Mouse (Mus musculus) heart, postnatal 0 days (tissue): ENCODE measurements around the gene Prox1. TPM values are rescaled to one million over a fixed set of nuclear protein-coding genes. Genes with fewer than 3 reads are reported as not detected.

Source experiments
- ATAC-seq: fragments of 200-750 bp; cut with Nextera tagmentation; 2 replicates; pipeline ENCODE4 v1.8.0; 2017; ENCODE audit warnings: low read depth, moderate number of reproducible peaks, moderate library complexity; ENCODE audit not compliant: insufficient read depth
- DNase-seq: peaks from one replicate; pipeline ENCODE4 v3.0.0-alpha.2; 2016; ENCODE audit warnings: low spot score
- H3K27ac ChIP-seq: fragments of 300-500 bp; sonication (generic); 2 replicates; pipeline ENCODE4 v1.5.1; 2014; ENCODE audit warnings: low read depth, mild to moderate bottlenecking
- H3K27me3 ChIP-seq: fragments of 300-500 bp; sonication (generic); 2 replicates; pipeline ENCODE4 v1.6.1; 2014; ENCODE audit warnings: low read length, mixed read lengths; ENCODE audit not compliant: control insufficient read depth, insufficient read depth
- H3K36me3 ChIP-seq: fragments of 300-500 bp; sonication (generic); replicated peaks from 2 replicates; pipeline ENCODE4 v1.6.1; 2014; ENCODE audit warnings: low read length, mixed read lengths; ENCODE audit not compliant: control insufficient read depth, insufficient read depth
- H3K4me1 ChIP-seq: fragments of 300-500 bp; sonication (generic); 2 replicates; pipeline ENCODE4 v1.6.1; 2014; ENCODE audit warnings: antibody characterized with exemption; ENCODE audit not compliant: control insufficient read depth, insufficient read depth
- H3K4me2 ChIP-seq: fragments of 300-500 bp; sonication (generic); 2 replicates; pipeline ENCODE4 v1.6.1; 2014; ENCODE audit warnings: low read depth, mild to moderate bottlenecking, low read length, moderate library complexity
- H3K4me3 ChIP-seq: fragments of 300-500 bp; sonication (generic); 2 replicates; pipeline ENCODE4 v1.5.1; 2014; ENCODE audit warnings: low read depth, low read length
- H3K9ac ChIP-seq: fragments of 300-500 bp; sonication (generic); replicated peaks from 2 replicates; pipeline ENCODE4 v1.6.1; 2014; ENCODE audit warnings: low read depth, low read length, mixed read lengths
- H3K9me3 ChIP-seq: fragments of 300-500 bp; sonication (generic); replicated peaks from 2 replicates; pipeline ENCODE4 v1.6.1; 2016; ENCODE audit warnings: low read length; ENCODE audit not compliant: control insufficient read depth
- CTCF ChIP-seq: IDR thresholded peaks from 2 replicates; pipeline ENCODE4 v1.5.1; 2016; ENCODE audit warnings: antibody characterized with exemption, control low read depth, low read depth
- EP300 ChIP-seq: IDR thresholded peaks from 2 replicates; pipeline ENCODE4 v1.6.1; 2016; ENCODE audit warnings: antibody characterized with exemption, low read depth
- WGBS: fragments of 180-500 bp; shearing (Covaris S2); extraction: QIAGEN DNeasy Blood & Tissue Kit; methylation state at CpG from one replicate; pipeline ENCODE4 v1.1.7; 2014; 5-methylcytosine and 5-hydroxymethylcytosine counted together
- polyA plus RNA-seq: library from polyadenylated mRNA; unstranded; fragments of >200 nt; fragmentation: Nextera tagmentation; extraction: Ambion mirVana; gene quantifications from 2 replicates; pipeline ENCODE4 v1.2.1, GENCODE M21; 2015
- total RNA-seq: library from RNA; depleted of rRNA; stranded (reverse); fragments of >200 nt; gene quantifications from 2 replicates; pipeline ENCODE4 v1.2.3, GENCODE M21; 2014; ENCODE audit warnings: low replicate concordance

Gene Prox1
- total and polyA plus RNA-seq, 2 experiments from 2014 or later = 17.3 to 23.1 TPM

GRCm38 (mm10) chr1:190205691-190206090 is 35.2 kb upstream of the Prox1 start:
- TF ChIP-seq EP300 (no peak), CTCF (no peak)
- H3K4me2 ChIP-seq = no peak overlapping the region

GRCm38 (mm10) chr1:190204378-190205070 is 34.0 kb upstream of the Prox1 start:
- H3K9ac ChIP-seq = no peak overlapping the region
- no peak overlapping the region for H3K4me2 ChIP-seq
- no peaks in the 10 kb centered on the region for H3K27me3 ChIP-seq
- H3K4me1 ChIP-seq = no peaks in the 10 kb centered on the region
- H3K36me3 ChIP-seq = no peaks in the 10 kb centered on the region
- no peaks in the 10 kb centered on the region for H3K9me3 ChIP-seq
- TF ChIP-seq EP300 (no peak), CTCF (no peak)
- ATAC-seq (no peak), DNase-seq (no peak)
- H3K27ac ChIP-seq = no peak overlapping the region
- WGBS = 76% methylated on average over 10 of the region's 10 CpGs
- H3K4me3 ChIP-seq = no peak overlapping the region

More at GRCm38 (mm10) chr1:190205691-190206090, 35.2 kb upstream of the Prox1 start:
- Histone ChIP-seq H3K4me1 (no peaks in the 10 kb centered on the region), H3K27me3 (no peaks in the 10 kb centered on the region), H3K4me3 (no peak overlapping the region), H3K9ac (no peak overlapping the region), H3K9me3 (no peaks in the 10 kb centered on the region), H3K27ac (no peak overlapping the region), H3K36me3 (no peaks in the 10 kb centered on the region)
- ATAC-seq (no peak), DNase-seq (no peak)
- WGBS = 73% methylated on average over 2 of the region's 2 CpGs

GRCm38 (mm10) chr1:190201696-190202095 is 31.2 kb upstream of the Prox1 start:
- H3K4me2 ChIP-seq = no peak overlapping the region
- no peak overlapping the region for H3K9ac ChIP-seq
- H3K36me3 ChIP-seq = no peaks in the 10 kb centered on the region
- DNase-seq (peak; percentile 52), ATAC-seq (peak; percentile 64)
- no peaks in the 10 kb centered on the region for H3K9me3 ChIP-seq
- WGBS = 19% methylated on average over 6 of the region's 6 CpGs
- TF ChIP-seq EP300 (peak; percentile 24; the same call in 1 of the 2 replicates), CTCF (no peak)
- H3K4me1 ChIP-seq = no peaks in the 10 kb centered on the region
- H3K27me3 ChIP-seq = no peaks in the 10 kb centered on the region
- H3K4me3 ChIP-seq = no peak overlapping the region
- H3K27ac ChIP-seq = peak overlapping the region; percentile 44

GRCm38 (mm10) chr1:190200996-190201395 is 30.5 kb upstream of the Prox1 start:
- H3K36me3 ChIP-seq = no peaks in the 10 kb centered on the region
- 87% methylated on average over 4 of the region's 4 CpGs for WGBS
- H3K27ac ChIP-seq = no peak overlapping the region
- DNase-seq (no peak), ATAC-seq (no peak)
- H3K4me3 ChIP-seq = no peak overlapping the region
- no peaks in the 10 kb centered on the region for H3K27me3 ChIP-seq
- TF ChIP-seq EP300 (no peak), CTCF (no peak)
- no peaks in the 10 kb centered on the region for H3K4me1 ChIP-seq
- no peak overlapping the region for H3K4me2 ChIP-seq
- no peaks in the 10 kb centered on the region for H3K9me3 ChIP-seq
- no peak overlapping the region for H3K9ac ChIP-seq

- TF ChIP-seq CTCF (no peak), EP300 (no peak)
- Histone ChIP-seq H3K9me3 (no peaks in the 10 kb centered on the region), H3K4me3 (no peak overlapping the region), H3K4me2 (no peak overlapping the region), H3K27ac (no peak overlapping the region), H3K27me3 (no peaks in the 10 kb centered on the region), H3K9ac (no peak overlapping the region), H3K36me3 (no peaks in the 10 kb centered on the region), H3K4me1 (no peaks in the 10 kb centered on the region)
- 83% methylated on average over 2 of the region's 2 CpGs for WGBS
- no peak for DNase-seq
- ATAC-seq = no peak
Observed at GRCm38 (mm10) chr1:190198247-190198646, 27.7 kb upstream of the Prox1 start.

GRCm38 (mm10) chr1:190192011-190192410 is 21.5 kb upstream of the Prox1 start:
- H3K27ac ChIP-seq = no peak overlapping the region
- DNase-seq (no peak), ATAC-seq (no peak)
- no peaks in the 10 kb centered on the region for H3K36me3 ChIP-seq
- no peak overlapping the region for H3K4me2 ChIP-seq
- TF ChIP-seq EP300 (no peak), CTCF (no peak)
- no peaks in the 10 kb centered on the region for H3K9me3 ChIP-seq
- H3K27me3 ChIP-seq = no peaks in the 10 kb centered on the region
- H3K4me3 ChIP-seq = no peak overlapping the region
- WGBS = 91% methylated on average over 13 of the region's 13 CpGs
- peaks cover 18% of the 10 kb centered on the region for H3K4me1 ChIP-seq
- H3K9ac ChIP-seq = no peak overlapping the region
